ENCODE assay signal across 15 mouse cellular contexts in genomic region chr13:52914591-52915110, GRCm38 (mm10). TPM values are rescaled to one million over a fixed set of nuclear protein-coding genes. Genes with fewer than 3 reads are reported as not detected.
DNase-seq lines count a peak whose midpoint lies in the region; ATAC-seq lines count a peak whose summit lies in the region.
"Had no signal": no experiment of that assay in that cellular context is flagged by ENCODE, and none has a peak within 500 bp of the region (broad histone marks: within the 10 kb centered on the region; RNA-seq: fewer than 3 reads in every experiment).

No protein-coding gene starts in this region.

- DNase-seq in limb, embryonic 10.5 days (ENCODE audit: low spot score) = no peak
- peak; percentile 26 to 33 for DNase-seq in B cell, adult 2 months
- no peak for DNase-seq in testis, postnatal 14 days (ENCODE audit: low spot score)
- no peak for DNase-seq in frontal cortex, postnatal 10 days (ENCODE audit: low spot score in 2 of 2)
- DNase-seq: adrenal gland, postnatal 10 days; cerebellum, adult 8-10 months; gastrocnemius, postnatal 36 days; heart, postnatal 10 days; liver, embryonic 13.5 days; retina, postnatal 1 day had no signal

- H3K4me1 ChIP-seq in limb, embryonic 13.5 days = peaks cover 25% of the 10 kb centered on the region
- H3K4me1 ChIP-seq in limb, embryonic 10.5 days = peaks cover 46% of the 10 kb centered on the region
- H3K4me1 ChIP-seq: liver, embryonic 13.5 days had no signal

- no peak overlapping the region for H3K27ac ChIP-seq in limb, embryonic 13.5 days
- no peak overlapping the region for H3K27ac ChIP-seq in limb, embryonic 10.5 days
- H3K27ac ChIP-seq in macrophage = peak overlapping the region; percentile 32
- H3K27ac ChIP-seq: left cerebral cortex, adult 2 months; liver, embryonic 13.5 days; stomach, embryonic 15.5 days had no signal

- peaks cover 6% of the 10 kb centered on the region; the same call in 1 of the 2 replicates for H3K79me2 ChIP-seq in macrophage (ENCODE audit: inconsistent target)

- no peak overlapping the region for H3K9ac ChIP-seq in limb, embryonic 13.5 days
- H3K9ac ChIP-seq: liver, embryonic 13.5 days; stomach, embryonic 15.5 days had no signal

- ATAC-seq in limb, embryonic 13.5 days (ENCODE audit: low FRiP score, low read depth) = no peak
- ATAC-seq in activated CD4-positive, CD25-positive, alpha-beta regulatory T cell, adult 4 months = peak; percentile 64

- H3K9me3 ChIP-seq in limb, embryonic 13.5 days = no peaks in the 10 kb centered on the region
- H3K9me3 ChIP-seq in limb, embryonic 10.5 days (replicated peaks) = no peaks in the 10 kb centered on the region
- H3K9me3 ChIP-seq: liver, embryonic 13.5 days; stomach, embryonic 15.5 days had no signal

- no peak overlapping the region for H3K4me3 ChIP-seq in limb, embryonic 13.5 days
- H3K4me3 ChIP-seq in limb, embryonic 10.5 days = no peak overlapping the region
- H3K4me3 ChIP-seq in macrophage (ENCODE audit: inconsistent target) = no peak overlapping the region
- H3K4me3 ChIP-seq: left cerebral cortex, adult 2 months; liver, embryonic 13.5 days; stomach, embryonic 15.5 days had no signal

- no peaks in the 10 kb centered on the region for H3K27me3 ChIP-seq in limb, embryonic 13.5 days
- no peaks in the 10 kb centered on the region for H3K27me3 ChIP-seq in limb, embryonic 10.5 days (ENCODE audit: low read depth, poor library complexity, severe bottlenecking)
- H3K27me3 ChIP-seq: liver, embryonic 13.5 days; stomach, embryonic 15.5 days had no signal

- WGBS in limb, embryonic 13.5 days = 40% methylated on average over 19 of the region's 19 CpGs
- 57% methylated on average over 19 of the region's 19 CpGs for WGBS in limb, embryonic 10.5 days
- 15% methylated on average over 19 of the region's 19 CpGs for WGBS in macrophage (ENCODE audit: missing documents)

- peak overlapping the region; percentile 3; the same call in 1 of the 2 replicates for H3K4me2 ChIP-seq in limb, embryonic 13.5 days (replicated peaks)
- H3K4me2 ChIP-seq: liver, embryonic 13.5 days; stomach, embryonic 15.5 days had no signal

- peaks cover 22% of the 10 kb centered on the region for H3K36me3 ChIP-seq in limb, embryonic 13.5 days
- H3K36me3 ChIP-seq in limb, embryonic 10.5 days = peaks cover 19% of the 10 kb centered on the region; the same call in 1 of the 2 replicates
- no peaks in the 10 kb centered on the region; the same call in 1 of the 2 replicates for H3K36me3 ChIP-seq in macrophage (ENCODE audit: inconsistent target)

RNA-seq across cellular contexts. Expression of gene Auh, which starts 14.8 kb away (rescaled TPM):
- 39.9 and 42.0 TPM in 2 replicates for polyA plus RNA-seq in limb, embryonic 13.5 days (2015; fragmentation: Nextera tagmentation; extraction: Ambion mirVana)
- 34.2 and 35.0 TPM in 2 replicates for polyA plus RNA-seq in limb, embryonic 10.5 days (2016; fragmentation: Nextera tagmentation; extraction: Ambion mirVana)
- 10 to 100 TPM; 30.0 to 34.8 TPM for polyA plus RNA-seq in activated CD4-positive, CD25-positive, alpha-beta regulatory T cell, adult 4 months (2017; shearing (Covaris generic))
- 100 to 1,000 TPM in 6 of 26 experiments, 10 to 100 TPM in 20; 15.9 to 115 (median 61.6) TPM for total RNA-seq in macrophage (2018; cell fraction: chromatin; rRNA removed)
- total RNA-seq in macrophage (2018; cell fraction: cytosol; rRNA removed) = 10 to 100 TPM; 16.7 to 30.1 (median 25.4) TPM
- total RNA-seq in macrophage (2018; cell fraction: nucleus; rRNA removed) = 10 to 100 TPM; 14.0 to 79.9 (median 34.7) TPM
- 16.2 to 24.3 TPM (median 22.7 TPM) in 3 replicates for polyA plus RNA-seq in macrophage (2018)

Comparison
In these comparisons a context has a peak if more than half of its experiments do, and no peak if none do; other contexts are left out.
1. DNase-seq: peak in B cell, adult 2 months (2 of 2); none in limb, embryonic 10.5 days (single experiment), testis, postnatal 14 days (single experiment) and frontal cortex, postnatal 10 days (0 of 2).